Mouse (Mus musculus) embryo, embryonic 11.5 days (tissue): ENCODE measurements at regions not wholly inside any gene's neighbourhood (a gene's known extent, or its start where the extent isn't known, plus 50 kb on each side); places are given as distances from the start of the nearest gene placed in this dataset.

ENCODE experiments used
- DNase-seq: peaks from one replicate; pipeline ENCODE4 v3.0.0-alpha.2; 2012; ENCODE audit warnings: low read depth, low spot score

DNA sequence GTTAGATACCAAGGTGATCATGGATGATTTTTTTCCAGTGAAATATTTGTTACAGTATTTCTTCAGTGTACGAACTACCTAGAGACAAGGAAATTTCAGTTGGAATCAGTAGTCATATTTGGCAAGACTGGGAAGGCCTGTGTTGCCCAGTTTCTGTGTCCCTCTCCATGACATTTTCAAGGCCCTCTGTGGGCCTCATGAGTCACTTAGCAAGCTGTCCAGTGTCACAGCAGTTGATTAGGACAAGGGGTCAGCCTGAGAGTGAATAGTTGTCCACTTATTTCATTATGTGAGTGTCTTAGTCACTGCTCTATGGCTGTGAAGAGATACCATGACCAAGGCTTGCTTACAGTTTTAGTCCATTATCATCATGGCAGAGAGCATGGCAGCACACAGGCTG lies 71.5 kb upstream of the Nrsn1 start:
- DNase-seq: no peak

GRCm38 (mm10) chr13:25333803-25334202 lies 63.5 kb upstream of the Nrsn1 start:
- DNase-seq: no peak
